Comparison of ENCODE assay signal across 15 mouse cellular contexts in genomic region chr3:105816089-105816488, GRCm38 (mm10). TPM values are rescaled to one million over a fixed set of nuclear protein-coding genes. Genes with fewer than 3 reads are reported as not detected.
DNase-seq lines count a peak whose midpoint lies in the region; ATAC-seq and TF ChIP-seq lines count a peak whose summit lies in the region.
"Had no signal": no experiment of that assay in that cellular context is flagged by ENCODE, and none has a peak within 500 bp of the region (broad histone marks: within the 10 kb centered on the region; RNA-seq: fewer than 3 reads in every experiment).

No protein-coding gene starts in this region.

- H3K27ac ChIP-seq in CH12.LX (ENCODE audit: insufficient read depth, low read depth): peak overlapping the region; percentile 71
- no peak overlapping the region for H3K27ac ChIP-seq in heart, embryonic 11.5 days (ENCODE audit: low read depth, low read length)
- peak overlapping the region; percentile 71 for H3K27ac ChIP-seq in macrophage
- H3K27ac ChIP-seq: neural tube, embryonic 13.5 days had no signal

- dilution Hi-C loops in CH12.LX (cut with MboI; ENCODE audit: extremely low pct_ligation_motif_present, extremely low pct_unique_long_range_greater_than_20kb, low sequenced_read_pairs): no loop called here

- no peaks in the 10 kb centered on the region for H3K9me3 ChIP-seq in CH12.LX (replicated peaks; ENCODE audit: low read length)
- H3K9me3 ChIP-seq in heart, embryonic 11.5 days (replicated peaks; ENCODE audit: control insufficient read depth, low read length): no peaks in the 10 kb centered on the region
- H3K9me3 ChIP-seq: neural tube, embryonic 13.5 days had no signal

- peak; percentile 25 for DNase-seq in kidney, adult 9 months
- no peak for DNase-seq in kidney, postnatal 14 days
- DNase-seq in CH12.LX (ENCODE audit: extremely low read depth): no peak
- no peak for DNase-seq in left cerebral cortex, adult 8-10 months (ENCODE audit: low spot score in 2 of 2)
- DNase-seq in ovary, adult 18-20 months (ENCODE audit: low spot score): no peak
- no peak for DNase-seq in cerebellum, postnatal 25 days
- DNase-seq: cerebellum, adult 2 months; kidney, postnatal 25 days; midbrain, embryonic 14.5 days; thymus, postnatal 25 days had no signal

- H3K4me2 ChIP-seq in CH12.LX (ENCODE audit: insufficient read depth, low read depth, poor library complexity, severe bottlenecking): peak overlapping the region; percentile 86
- peak overlapping the region; percentile 29; the same call in 1 of the 2 replicates for H3K4me2 ChIP-seq in heart, embryonic 11.5 days
- H3K4me2 ChIP-seq: neural tube, embryonic 13.5 days had no signal

- TF ChIP-seq RAD21 in CH12.LX (IDR thresholded peaks at IDR 0.05; ENCODE audit: low read depth, low read length): no peak

- peak overlapping the region; percentile 8 to 47 (median 36) for H3K4me3 ChIP-seq in CH12.LX (replicated peaks in 1 of 3; ENCODE audit: low read depth in 2 of 3, low read length in 2 of 3, poor library complexity in 1 of 3)
- no peak overlapping the region for H3K4me3 ChIP-seq in heart, embryonic 11.5 days (ENCODE audit: low read depth, low read length)
- no peak overlapping the region for H3K4me3 ChIP-seq in macrophage (ENCODE audit: inconsistent target)
- H3K4me3 ChIP-seq: neural tube, embryonic 13.5 days had no signal

- H3K9ac ChIP-seq in CH12.LX (ENCODE audit: insufficient read depth, low read depth): peak overlapping the region; percentile 53
- no peak overlapping the region for H3K9ac ChIP-seq in heart, embryonic 11.5 days (ENCODE audit: low read depth, low read length)
- H3K9ac ChIP-seq: neural tube, embryonic 13.5 days had no signal

- peak; percentile 36; the same call in 1 of the 2 replicates for TF ChIP-seq EP300 in CH12.LX (IDR thresholded peaks at IDR 0.05; ENCODE audit: low read length)

- peaks cover 30 to 92% of the 10 kb centered on the region in 2 experiments for H3K4me1 ChIP-seq in CH12.LX (ENCODE audit: control insufficient read depth in 1 of 2, insufficient read depth in 2 of 2)
- H3K4me1 ChIP-seq in heart, embryonic 11.5 days (ENCODE audit: control insufficient read depth, insufficient read depth, low read length): peaks cover 33% of the 10 kb centered on the region
- H3K4me1 ChIP-seq: neural tube, embryonic 13.5 days had no signal

- H3K36me3 ChIP-seq in CH12.LX (replicated peaks in 1 of 2; ENCODE audit: control insufficient read depth in 1 of 2, insufficient read depth in 1 of 2, low read length in 1 of 2) (no peaks in the 10 kb centered on the region), macrophage (ENCODE audit: inconsistent target) (no peaks in the 10 kb centered on the region)
- no peaks in the 10 kb centered on the region for H3K36me3 ChIP-seq in heart, embryonic 11.5 days (ENCODE audit: control insufficient read depth, insufficient read depth, low read length)
- H3K36me3 ChIP-seq: neural tube, embryonic 13.5 days had no signal

- peak; percentile 65 for ATAC-seq in heart, embryonic 11.5 days (replicated peaks; ENCODE audit: insufficient number of reproducible peaks, low FRiP score, low TSS enrichment)

- H3K79me2 ChIP-seq in CH12.LX (replicated peaks; ENCODE audit: control insufficient read depth, extremely low read depth, insufficient read depth, poor library complexity, severe bottlenecking): no peaks in the 10 kb centered on the region
- H3K79me2 ChIP-seq in macrophage (ENCODE audit: inconsistent target): no peaks in the 10 kb centered on the region

- 15% methylated on average over 8 of the region's 8 CpGs for WGBS in heart, embryonic 11.5 days (ENCODE audit: insufficient replicate concordance)
- WGBS in macrophage (ENCODE audit: missing documents): 10% methylated on average over 8 of the region's 8 CpGs

- no peaks in the 10 kb centered on the region for H3K27me3 ChIP-seq in CH12.LX (replicated peaks)
- H3K27me3 ChIP-seq in heart, embryonic 11.5 days (ENCODE audit: control insufficient read depth, insufficient read depth, low read length): peaks cover 58% of the 10 kb centered on the region
- H3K27me3 ChIP-seq: neural tube, embryonic 13.5 days had no signal

- no peak for TF ChIP-seq CTCF in CH12.LX (conservative IDR thresholded peaks at IDR 0.05 in 1 of 2, IDR thresholded peaks at IDR 0.05 in 1 of 2; ENCODE audit: low read depth in 2 of 2, low read length in 2 of 2)

- TF ChIP-seq POLR2A in CH12.LX (IDR thresholded peaks at IDR 0.05; ENCODE audit: low read depth, low read length): peak; percentile 40; the same call in 1 of the 2 replicates

- in situ Hi-C loops in CH12.LX (cut with MboI; ENCODE audit: low pct_ligation_motif_present, low pct_unique_long_range_greater_than_20kb, low sequenced_read_pairs): loop anchor here (25.0 kb wide), 1 partner anchor 129 kb away; the partner anchor contains the start of gene Ddx20

TF ChIP-seq in CH12.LX, 34 proteins besides CTCF, POLR2A, EP300 and RAD21 (continues in another document):
- TF ChIP-seq PAX5 (IDR thresholded peaks at IDR 0.05; ENCODE audit: low read length) (no peak), TBP (conservative IDR thresholded peaks at IDR 0.05; ENCODE audit: low read depth, low read length) (no peak), KAT2A (IDR thresholded peaks at IDR 0.05; ENCODE audit: insufficient replicate concordance, low read length) (no peak), ZKSCAN1 (IDR thresholded peaks at IDR 0.05; ENCODE audit: borderline replicate concordance, low read depth, low read length) (no peak), IRF4 (IDR thresholded peaks at IDR 0.05; ENCODE audit: low read depth, low read length) (no peak), USF2 (conservative IDR thresholded peaks at IDR 0.05; ENCODE audit: low read depth, low read length) (no peak), MXI1 (IDR thresholded peaks at IDR 0.05; ENCODE audit: low read depth, low read length) (peak; percentile 95), CHD1 (IDR thresholded peaks at IDR 0.05; ENCODE audit: low read depth, low read length) (no peak), UBTF (IDR thresholded peaks at IDR 0.05; ENCODE audit: low read depth, low read length) (no peak), BHLHE40 (IDR thresholded peaks at IDR 0.05; ENCODE audit: low read depth, low read length) (peak; percentile 97), POLR2AphosphoS2 (IDR thresholded peaks at IDR 0.05; ENCODE audit: low read depth, low read length) (no peak), ETS1 (conservative IDR thresholded peaks at IDR 0.05; ENCODE audit: low read depth, low read length) (peak; percentile 90), ELF1 (IDR thresholded peaks at IDR 0.05; ENCODE audit: low read depth, low read length) (no peak), JUND (conservative IDR thresholded peaks at IDR 0.05; ENCODE audit: low read depth, low read length) (no peak), E2F4 (IDR thresholded peaks at IDR 0.05; ENCODE audit: insufficient replicate concordance, low read depth, low read length) (no peak), ZMIZ1 (IDR thresholded peaks at IDR 0.05; ENCODE audit: low read depth, low read length) (no peak), ZNF384 (IDR thresholded peaks at IDR 0.05; ENCODE audit: low read depth, low read length) (no peak), ZC3H11A (IDR thresholded peaks at IDR 0.05; ENCODE audit: low read depth, low read length) (no peak), GABPA (IDR thresholded peaks at IDR 0.05; ENCODE audit: insufficient replicate concordance, low read depth, low read length) (no peak), CHD2 (IDR thresholded peaks at IDR 0.05; ENCODE audit: low read length) (peak; percentile 59), NRF1 (IDR thresholded peaks at IDR 0.05; ENCODE audit: low read depth, low read length) (no peak), SMC3 (IDR thresholded peaks at IDR 0.05; ENCODE audit: low read depth, low read length) (no peak; the same call in 1 of the 2 replicates), TCF12 (IDR thresholded peaks at IDR 0.05; ENCODE audit: low read depth, low read length) (peak; percentile 81), SIN3A (IDR thresholded peaks at IDR 0.05; ENCODE audit: low read length) (peak; percentile 75)

RNA-seq across cellular contexts. Expression of gene Rap1a, which starts 15.0 kb away (rescaled TPM):
- total RNA-seq in CH12.LX (2012; rRNA removed) (63.3 and 116 TPM in 2 replicates), CH12.LX (2014; rRNA removed) (209 and 234 TPM in 2 replicates)
- polyA plus RNA-seq in CH12.LX (2012; ENCODE audit: insufficient read length, low read depth) (222 and 250 TPM in 2 replicates), macrophage (2018) (119 to 125 TPM (median 119 TPM) in 3 replicates)
- 72.6 and 77.5 TPM in 2 replicates for polyA plus RNA-seq in heart, embryonic 11.5 days (2014; fragmentation: Nextera tagmentation; extraction: Ambion mirVana)
- total RNA-seq in macrophage (2018; cell fraction: chromatin; rRNA removed): 10 to 100 TPM; 25.1 to 66.0 (median 44.9) TPM
- total RNA-seq in macrophage (2018; cell fraction: cytosol; rRNA removed): 100 to 1,000 TPM in 8 of 26 experiments, 10 to 100 TPM in 18; 57.9 to 116 (median 95.8) TPM
- 100 to 1,000 TPM in 1 of 26 experiments, 10 to 100 TPM in 25; 41.2 to 103 (median 61.2) TPM for total RNA-seq in macrophage (2018; cell fraction: nucleus; rRNA removed)
- total RNA-seq in left cerebral cortex, adult 8-10 months (2022): 10 to 100 TPM; 68.6 to 76.2 (median 74.4) TPM

RNA-seq across cellular contexts. Expression of gene Adora3, which starts 54.6 kb away (rescaled TPM):
- total RNA-seq in CH12.LX (2012; rRNA removed) (1.1 and 1.2 TPM in 2 replicates), CH12.LX (2014; rRNA removed) (0.54 and 0.73 TPM in 2 replicates)
- polyA plus RNA-seq in CH12.LX (2012; ENCODE audit: insufficient read length, low read depth) (1.3 and 1.4 TPM in 2 replicates), macrophage (2018) (0.30 to 1.9 TPM (median 1.1 TPM) in 3 replicates)
- polyA plus RNA-seq in heart, embryonic 11.5 days (2014; fragmentation: Nextera tagmentation; extraction: Ambion mirVana): 0.10 TPM in 1 of 2 replicates, not detected in the other
- 1 to 10 TPM in 6 of 26 experiments, under 1 TPM in 7, not detected in 13; 0.40 to 2.3 (median 0.98) TPM for total RNA-seq in macrophage (2018; cell fraction: chromatin; rRNA removed)
- total RNA-seq in macrophage (2018; cell fraction: cytosol; rRNA removed): 1 to 10 TPM in 11 of 26 experiments, under 1 TPM in 15; 0.24 to 2.1 (median 0.90) TPM
- total RNA-seq in macrophage (2018; cell fraction: nucleus; rRNA removed): 1 to 10 TPM in 15 of 26 experiments, under 1 TPM in 10, not detected in 1; 0.30 to 3.7 (median 1.2) TPM
- total RNA-seq in left cerebral cortex, adult 8-10 months (2022): 1 to 10 TPM; 1.3 to 2.5 (median 1.6) TPM
- polyA plus RNA-seq: midbrain, embryonic 14.5 days; neural tube, embryonic 13.5 days had no signal

RNA-seq across cellular contexts. Expression of gene Tmigd3, which starts 54.6 kb away (rescaled TPM):
- total RNA-seq in CH12.LX (2012; rRNA removed): 0.25 TPM in 1 of 2 replicates, not detected in the other
- not detected in 2 replicates for total RNA-seq in CH12.LX (2014; rRNA removed)
- polyA plus RNA-seq in CH12.LX (2012; ENCODE audit: insufficient read length, low read depth): 1.3 TPM in 1 of 2 replicates, not detected in the other
- polyA plus RNA-seq in heart, embryonic 11.5 days (2014; fragmentation: Nextera tagmentation; extraction: Ambion mirVana): 0.33 and 0.46 TPM in 2 replicates
- total RNA-seq in macrophage (2018; cell fraction: chromatin; rRNA removed): not detected
- total RNA-seq in macrophage (2018; cell fraction: cytosol; rRNA removed): under 1 TPM in 22 of 26 experiments, not detected in 4; 0.20 to 0.77 (median 0.42) TPM
- under 1 TPM in 3 of 26 experiments, not detected in 23; 0.58 to 0.75 (median 0.72) TPM for total RNA-seq in macrophage (2018; cell fraction: nucleus; rRNA removed)
- 0.26 to 0.61 TPM in 2 of 3 replicates, not detected in the other for polyA plus RNA-seq in macrophage (2018)
- not detected for total RNA-seq in left cerebral cortex, adult 8-10 months (2022)
- polyA plus RNA-seq: inflammation-experienced regulatory T-cells, adult 6 months; midbrain, embryonic 14.5 days; neural tube, embryonic 13.5 days; stomach, embryonic 14.5 days had no signal

Comparison
In these comparisons a context has a peak if more than half of its experiments do, and no peak if none do; other contexts are left out.
1. H3K4me3 ChIP-seq: peak in CH12.LX (3 of 3); none in heart, embryonic 11.5 days (single experiment) and macrophage (single experiment).